Mouse (Mus musculus) brain, embryonic 14.5 days (tissue): ENCODE data around the gene Rcn3. TPM values are rescaled to one million over a fixed set of nuclear protein-coding genes. Genes with fewer than 3 reads are reported as not detected.

Source experiments
- DNase-seq: peaks from one replicate; pipeline ENCODE4 v3.0.0-alpha.2; 2011; ENCODE audit warnings: low read depth
- CTCF ChIP-seq: fragments of 200-500 bp; IDR thresholded peaks from 2 replicates; pipeline ENCODE4 v1.5.1; 2012; ENCODE audit warnings: inconsistent platforms, mild to moderate bottlenecking, moderate library complexity, borderline replicate concordance; ENCODE audit not compliant: insufficient read depth, insufficient read length; ENCODE audit errors: extremely low read depth
- POLR2A ChIP-seq: fragments of 200-500 bp; IDR thresholded peaks from 2 replicates; pipeline ENCODE4 v1.6.1; 2012; ENCODE audit warnings: mild to moderate bottlenecking, inconsistent platforms, borderline replicate concordance; ENCODE audit not compliant: poor library complexity, insufficient read depth, insufficient read length, severe bottlenecking; ENCODE audit errors: extremely low read depth
- polyA plus RNA-seq: library from polyadenylated mRNA; depleted of rRNA; stranded (reverse); fragments of >200 nt; gene quantifications from 2 replicates; pipeline ENCODE4 v1.2.3, GENCODE M21; 2012

Rcn3 gene
- polyA plus RNA-seq, 1 experiment: 101 TPM

GRCm38 (mm10) chr7:45072230-45072629, 19.8 kb downstream of the Rcn3 start:
- TF ChIP-seq CTCF (peak; percentile 40; the same call in 1 of the 2 replicates), POLR2A (no peak)

GRCm38 (mm10) chr7:45069671-45070070, 22.4 kb downstream of the Rcn3 start:
- TF ChIP-seq CTCF: no peak
- TF ChIP-seq POLR2A: no peak
- DNase-seq: no peak

More at GRCm38 (mm10) chr7:45072230-45072629, 19.8 kb downstream of the Rcn3 start:
- peak; percentile 37 for DNase-seq

DNA sequence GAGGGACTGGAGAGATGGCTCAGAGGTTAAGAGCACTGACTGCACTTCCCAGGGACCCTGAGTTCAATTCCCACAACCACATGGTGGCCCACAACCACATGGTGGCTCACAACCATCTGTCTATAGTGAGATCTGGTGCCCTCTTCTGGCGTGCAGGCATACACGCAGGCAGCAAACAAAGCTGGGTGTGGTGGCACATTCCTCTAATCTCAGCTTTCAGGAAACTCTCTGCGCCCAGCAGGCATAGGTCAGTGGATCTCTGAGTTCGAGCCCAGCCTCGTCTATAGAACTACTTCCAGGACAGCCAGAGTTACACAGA, 24.1 kb downstream of the Rcn3 start:
- no peak for TF ChIP-seq POLR2A
- TF ChIP-seq CTCF: peak; percentile 65
- peak; percentile 58 for DNase-seq

DNA sequence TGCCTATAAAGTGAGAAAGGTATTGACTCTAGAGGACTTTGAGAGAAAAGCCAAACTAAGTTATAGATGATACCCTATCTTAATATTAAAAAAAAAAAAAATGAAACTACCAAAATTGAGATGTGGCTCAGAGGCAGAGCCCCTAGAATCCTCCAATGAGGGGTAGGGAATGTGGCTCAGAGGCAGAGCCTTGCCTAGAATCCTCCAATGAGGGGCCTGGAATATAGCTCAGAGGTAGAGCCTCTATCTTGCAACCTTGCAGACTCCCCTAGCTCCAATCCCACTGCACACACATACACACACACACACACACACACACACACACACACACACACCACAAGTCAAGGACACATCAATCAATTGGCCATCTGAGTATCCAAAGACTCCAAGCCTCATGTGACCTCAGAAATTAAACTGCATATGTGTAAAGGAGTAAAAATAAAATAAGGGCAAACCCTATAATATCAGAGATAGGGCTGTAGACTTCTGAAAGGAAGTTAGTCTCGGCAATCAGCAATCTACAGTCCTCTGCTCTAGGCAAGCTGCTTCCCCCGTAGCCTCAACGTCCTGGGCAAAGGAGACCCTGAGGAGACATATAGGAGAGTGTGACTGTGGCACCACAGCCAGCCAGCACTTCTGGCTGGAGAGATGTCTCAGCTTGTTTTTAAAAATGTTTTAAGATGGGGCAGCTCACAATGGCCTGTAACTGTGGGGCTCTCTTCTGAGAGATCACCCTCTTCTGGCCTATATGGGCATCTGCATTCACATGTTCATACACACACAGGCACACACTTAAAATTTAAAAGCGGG, 24.6 kb downstream of the Rcn3 start:
- TF ChIP-seq CTCF: no peak

GRCm38 (mm10) chr7:45062239-45062835, 29.7 kb downstream of the Rcn3 start, which contains the start of the genes Nosip and Prrg2:
TSS of gene Nosip (plus strand) at chr7:45062429.
TSS of gene Prrg2 (minus strand) at chr7:45062677.
- TF ChIP-seq CTCF (no peak; the same call in 1 of the 2 replicates), POLR2A (peak; percentile 8; the same call in 1 of the 2 replicates)
- peak; percentile 100 for DNase-seq

More for the DNA sequence above, 24.6 kb downstream of the Rcn3 start:
- no peak for DNase-seq

DNA sequence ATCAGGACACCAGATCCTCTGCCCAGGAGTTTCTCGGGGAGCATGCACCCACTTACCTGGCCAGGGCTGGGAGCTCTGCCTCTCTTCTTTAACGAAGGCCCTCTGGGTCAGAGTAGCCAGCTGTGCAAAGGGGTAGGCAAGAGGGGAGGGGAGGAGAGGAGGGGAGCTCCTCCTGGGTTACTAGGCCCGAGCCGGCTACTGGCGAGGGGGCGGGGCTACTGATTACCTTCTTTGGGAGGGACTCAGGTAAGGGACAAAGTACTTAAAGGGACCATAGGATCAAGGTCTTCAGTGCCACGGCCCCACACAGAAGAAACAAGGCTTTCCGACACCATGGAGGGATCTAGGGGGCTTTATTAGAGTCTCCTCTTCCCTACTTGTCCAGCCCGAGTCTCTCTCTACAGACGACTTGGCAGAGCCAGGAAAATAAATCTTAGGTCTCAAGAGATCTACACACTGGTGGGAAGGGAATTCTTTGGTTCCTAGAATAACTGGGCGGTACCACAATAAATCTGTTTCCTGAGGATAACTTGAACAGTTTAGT, 30.4 kb downstream of the Rcn3 start:
- DNase-seq: no peak
- TF ChIP-seq CTCF (no peak), POLR2A (no peak)

GRCm38 (mm10) chr7:45060632-45061122, 31.3 kb downstream of the Rcn3 start:
- TF ChIP-seq CTCF: no peak
- no peak for TF ChIP-seq POLR2A
- DNase-seq: no peak

GRCm38 (mm10) chr7:45058607-45059571, 33.1 kb downstream of the Rcn3 start:
- no peak for TF ChIP-seq POLR2A
- no peak for TF ChIP-seq CTCF
- peak; percentile 75 for DNase-seq

DNA sequence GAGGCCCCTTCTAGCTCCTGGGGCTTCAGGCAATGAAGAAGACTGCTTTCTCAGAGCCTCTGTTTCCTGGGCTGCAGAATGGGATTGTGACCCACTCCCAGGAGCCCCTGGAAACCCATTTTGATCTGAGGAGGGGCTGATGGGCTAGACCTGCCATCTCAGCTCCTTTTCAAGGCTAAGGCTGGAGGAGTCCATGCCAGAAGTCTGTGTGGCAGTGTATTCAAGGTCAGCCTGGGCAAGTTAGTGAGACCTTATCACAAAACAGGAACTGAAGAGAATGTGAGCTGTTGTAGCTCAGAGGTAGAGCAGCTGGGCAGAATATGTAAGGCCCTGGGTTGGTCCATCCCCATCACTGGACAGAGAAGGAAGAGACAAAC, 35.1 kb downstream of the Rcn3 start:
- no peak for DNase-seq
- TF ChIP-seq POLR2A (no peak), CTCF (no peak)

- TF ChIP-seq CTCF (no peak), POLR2A (no peak)
- no peak for DNase-seq
Measured at GRCm38 (mm10) chr7:45056329-45056971, 35.6 kb downstream of the Rcn3 start.
